Mouse (Mus musculus) layer of hippocampus, postnatal 25 days (tissue): ENCODE results near the gene Fancd2os. TPM values are rescaled to one million over a fixed set of nuclear protein-coding genes. Genes with fewer than 3 reads are reported as not detected.

Experiments
- DNase-seq, 2 experiments: peaks; one replicate each; pipeline ENCODE4 v3.0.0; 2022; ENCODE audit warnings: mixed read lengths in 2 of 2, low spot score in 1 of 2; ENCODE audit errors: extremely low spot score in 1 of 2
- total RNA-seq, 2 experiments: library from RNA; stranded (reverse); gene quantifications; 2 replicates each; pipeline ENCODE4 v1.2.3; 2021

Fancd2os gene
- total RNA-seq, 2 experiments from 2014 or later = 0.20 to 0.80 TPM

GRCm38 (mm10) chr6:113608871-113609270, 8.4 kb upstream of the Fancd2os start:
- no peak for DNase-seq

DNA sequence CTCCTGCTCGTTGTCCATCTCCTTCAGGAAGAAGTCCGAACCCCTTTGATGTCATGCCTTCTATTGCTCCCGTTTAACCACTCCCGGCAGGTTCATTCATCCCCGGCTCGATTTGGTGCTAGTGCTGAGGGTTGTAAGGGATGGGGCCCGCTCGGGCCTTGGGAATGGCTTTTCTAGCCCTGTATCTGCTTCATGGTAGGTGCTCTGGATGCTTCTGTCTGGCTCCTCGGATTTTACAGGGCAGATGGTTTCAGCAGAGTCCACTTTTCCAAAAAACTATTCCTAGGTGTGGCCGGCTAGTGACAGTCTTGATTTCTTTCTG, 4.7 kb upstream of the Fancd2os start:
- DNase-seq = no peak

DNA sequence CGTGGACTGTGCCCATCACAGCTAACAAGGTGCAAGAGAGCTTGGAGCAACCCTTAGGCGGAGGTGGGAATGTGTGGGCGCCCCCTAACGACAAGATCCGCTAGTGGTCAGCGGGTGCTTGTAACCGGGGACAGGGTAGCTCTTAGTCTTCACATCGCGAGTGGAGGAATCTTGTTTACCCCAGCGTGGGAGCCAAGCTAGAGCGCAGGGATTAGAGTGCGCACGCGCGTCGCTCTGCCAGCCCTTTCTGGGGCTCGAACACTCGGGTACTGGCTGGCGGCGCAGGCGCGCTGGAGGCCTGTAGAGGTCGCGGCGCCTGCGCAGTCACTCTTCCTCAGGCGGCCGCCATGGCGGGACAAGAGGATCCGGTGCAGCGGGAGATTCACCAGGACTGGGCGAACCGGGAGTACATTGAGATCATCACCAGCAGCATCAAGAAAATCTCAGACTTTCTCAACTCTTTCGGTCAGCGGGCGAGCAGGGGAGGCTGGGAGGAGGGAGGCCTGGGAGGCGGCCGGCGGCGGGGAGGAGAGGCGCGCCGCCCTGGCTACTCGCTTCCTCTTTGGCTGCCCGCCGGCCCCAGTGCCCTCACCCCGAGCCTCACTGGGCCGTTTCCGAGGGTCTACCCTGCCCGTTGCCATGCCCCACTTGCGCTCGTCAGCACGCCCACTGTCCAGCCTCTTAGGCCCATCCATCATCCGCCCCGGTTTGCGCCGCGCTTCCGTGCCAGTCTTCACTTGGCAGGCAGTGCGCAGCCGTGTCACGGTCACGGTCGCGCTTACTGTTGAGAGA, 4.1 kb upstream of the Fancd2os start, which contains the start of gene Brk1:
TSS of gene Brk1 (plus strand) at position 341 of the 792 bp plus-strand sequence.
- DNase-seq = peak; percentile 84 to 88

- DNase-seq = no peak
Observed at GRCm38 (mm10) chr6:113603993-113604392, 3.5 kb upstream of the Fancd2os start.

- DNase-seq = no peak
Observed at GRCm38 (mm10) chr6:113602821-113603220, 2.3 kb upstream of the Fancd2os start.

DNA sequence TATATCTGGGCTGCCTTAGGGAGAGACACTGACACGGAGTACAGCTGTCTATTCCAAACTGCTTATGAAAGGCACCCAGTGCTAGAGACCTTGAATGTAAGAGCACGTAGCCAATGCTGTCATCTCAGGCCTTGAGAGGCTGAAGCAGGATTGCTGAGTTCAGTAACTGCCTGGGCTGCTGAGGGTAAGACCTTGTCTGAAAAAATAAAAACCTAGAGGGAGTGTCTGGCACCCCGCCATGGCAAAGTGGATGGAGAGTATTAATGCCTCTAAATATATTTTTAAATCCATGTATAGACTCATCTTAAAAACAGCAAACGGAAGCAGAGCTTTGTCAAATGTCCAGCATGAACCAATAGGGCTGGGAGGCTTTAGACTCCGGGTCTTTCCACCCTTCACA, 682 bp downstream of the Fancd2os start:
- no peak for DNase-seq

GRCm38 (mm10) chr6:113597945-113598344, 2.6 kb downstream of the Fancd2os start:
- no peak for DNase-seq

GRCm38 (mm10) chr6:113592637-113593036, 7.9 kb downstream of the Fancd2os start:
- DNase-seq = no peak

- no peak for DNase-seq
Observed at GRCm38 (mm10) chr6:113586466-113587183, 13.9 kb downstream of the Fancd2os start.

GRCm38 (mm10) chr6:113585065-113585464, 15.4 kb downstream of the Fancd2os start:
- DNase-seq = no peak

GRCm38 (mm10) chr6:113583023-113583422, 17.5 kb downstream of the Fancd2os start:
- DNase-seq = no peak

- DNase-seq = no peak
Observed at GRCm38 (mm10) chr6:113579306-113579705, 21.2 kb downstream of the Fancd2os start.

DNA sequence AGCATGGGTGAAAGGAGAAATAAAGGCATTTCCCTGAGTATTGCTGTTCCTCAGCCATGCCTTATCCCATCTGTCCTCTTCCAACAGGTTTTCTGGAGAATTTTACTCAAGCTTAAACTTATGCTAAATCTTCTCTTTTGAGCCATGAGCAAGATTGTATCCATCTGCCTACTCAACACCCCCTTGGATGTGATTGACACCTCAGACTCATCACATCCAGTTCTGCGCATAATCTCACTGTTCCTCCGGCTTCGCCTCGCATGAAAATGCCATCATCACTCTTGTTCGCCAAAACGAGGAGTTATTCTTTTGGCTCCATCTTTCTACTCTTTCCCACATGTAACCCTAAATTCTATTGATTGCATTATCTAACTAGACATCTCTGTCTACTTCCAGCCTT, 24.5 kb downstream of the Fancd2os start:
- DNase-seq = no peak

- DNase-seq = no peak
Observed at GRCm38 (mm10) chr6:113564557-113564956, 36.0 kb downstream of the Fancd2os start.

DNA sequence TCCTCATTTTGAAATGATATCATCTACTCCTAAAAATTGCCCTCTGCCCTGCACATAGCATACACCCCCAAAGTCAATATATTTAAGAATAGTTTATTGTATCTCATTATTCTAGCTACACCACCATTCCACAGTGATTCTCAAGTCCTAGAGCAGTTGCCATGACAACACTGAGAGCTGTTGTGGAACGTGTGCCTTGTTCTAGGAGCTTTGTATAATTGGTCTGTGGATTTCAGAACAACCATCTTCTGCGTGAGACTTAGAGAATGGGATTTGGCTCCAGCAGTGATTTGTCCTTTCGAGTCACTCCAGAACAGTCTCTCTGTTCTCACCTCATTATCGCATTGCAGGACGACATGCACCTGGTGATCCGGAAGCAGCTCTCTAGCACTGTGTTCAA, 40.8 kb downstream of the Fancd2os start:
- no peak for DNase-seq

Other genes with a start within 250 kb of the Fancd2os start
- 10 to 100 TPM; 50.1 to 53.2 TPM for gene Tada3, start 222.8 kb downstream of the Fancd2os start, total RNA-seq
- gene Arpc4, start 222.6 kb downstream of the Fancd2os start, total RNA-seq = 100 to 1,000 TPM; 320 to 364 TPM
- 10 to 100 TPM; 13.1 to 20.7 TPM for gene Ttll3, start 211.5 kb downstream of the Fancd2os start, total RNA-seq
- 10 to 100 TPM; 32.7 to 32.9 TPM for gene Rpusd3, start 181.4 kb downstream of the Fancd2os start, total RNA-seq
- gene Cidec, start 165.0 kb downstream of the Fancd2os start, total RNA-seq = not detected
- gene Jagn1, start 158.1 kb downstream of the Fancd2os start, total RNA-seq = 10 to 100 TPM; 42.8 to 48.0 TPM
- under 1 TPM; 0.22 to 0.52 TPM for gene Il17re, start 142.2 kb downstream of the Fancd2os start, total RNA-seq
- 1 to 10 TPM; 6.0 to 6.3 TPM for gene Il17rc, start 129.3 kb downstream of the Fancd2os start, total RNA-seq
- gene Creld1, start 117.4 kb downstream of the Fancd2os start, total RNA-seq = 100 to 1,000 TPM; 104 to 117 TPM
- 10 to 100 TPM; 54.7 to 57.0 TPM for gene Prrt3, start 98.8 kb downstream of the Fancd2os start, total RNA-seq
- gene Emc3, start 69.1 kb downstream of the Fancd2os start, total RNA-seq = 10 to 100 TPM; 76.8 to 85.4 TPM
- 1 to 10 TPM; 1.4 to 2.3 TPM for gene Fancd2, start 69.0 kb downstream of the Fancd2os start, total RNA-seq
- gene Brk1, start 4.1 kb upstream of the Fancd2os start, total RNA-seq = 100 to 1,000 TPM; 228 to 246 TPM
- gene Vhl, start 23.2 kb upstream of the Fancd2os start, total RNA-seq = 10 to 100 TPM; 47.3 to 52.3 TPM
- 10 to 100 TPM; 16.9 to 21.9 TPM for gene Irak2, start 37.8 kb upstream of the Fancd2os start, total RNA-seq
- 10 to 100 TPM; 56.2 to 59.4 TPM for gene Tatdn2, start 96.3 kb upstream of the Fancd2os start, total RNA-seq
- gene Ghrl, start 119.2 kb upstream of the Fancd2os start, total RNA-seq = under 1 TPM in 1 of 2 experiments, not detected in 1; 0.57 TPM
- 10 to 100 TPM; 73.9 to 78.5 TPM for gene Sec13, start 140.0 kb upstream of the Fancd2os start, total RNA-seq